Mouse (Mus musculus) small intestine, adult 2 months (tissue): ENCODE data around the gene Slc13a3.

Experiments
- CTCF ChIP-seq: fragments of 200-500 bp; IDR thresholded peaks from 2 replicates; pipeline ENCODE4 v1.5.1; 2012; ENCODE audit warnings: low read depth, mild to moderate bottlenecking, control low read depth, inconsistent platforms, low read length, moderate library complexity, mixed read lengths; ENCODE audit not compliant: insufficient replicate concordance, insufficient read length; ENCODE audit errors: extremely low read depth
- POLR2A ChIP-seq: fragments of 200-500 bp; IDR thresholded peaks from 2 replicates; pipeline ENCODE4 v1.6.1; 2012; ENCODE audit warnings: low read depth, mild to moderate bottlenecking, control low read depth, inconsistent platforms, low read length, moderate library complexity

DNA sequence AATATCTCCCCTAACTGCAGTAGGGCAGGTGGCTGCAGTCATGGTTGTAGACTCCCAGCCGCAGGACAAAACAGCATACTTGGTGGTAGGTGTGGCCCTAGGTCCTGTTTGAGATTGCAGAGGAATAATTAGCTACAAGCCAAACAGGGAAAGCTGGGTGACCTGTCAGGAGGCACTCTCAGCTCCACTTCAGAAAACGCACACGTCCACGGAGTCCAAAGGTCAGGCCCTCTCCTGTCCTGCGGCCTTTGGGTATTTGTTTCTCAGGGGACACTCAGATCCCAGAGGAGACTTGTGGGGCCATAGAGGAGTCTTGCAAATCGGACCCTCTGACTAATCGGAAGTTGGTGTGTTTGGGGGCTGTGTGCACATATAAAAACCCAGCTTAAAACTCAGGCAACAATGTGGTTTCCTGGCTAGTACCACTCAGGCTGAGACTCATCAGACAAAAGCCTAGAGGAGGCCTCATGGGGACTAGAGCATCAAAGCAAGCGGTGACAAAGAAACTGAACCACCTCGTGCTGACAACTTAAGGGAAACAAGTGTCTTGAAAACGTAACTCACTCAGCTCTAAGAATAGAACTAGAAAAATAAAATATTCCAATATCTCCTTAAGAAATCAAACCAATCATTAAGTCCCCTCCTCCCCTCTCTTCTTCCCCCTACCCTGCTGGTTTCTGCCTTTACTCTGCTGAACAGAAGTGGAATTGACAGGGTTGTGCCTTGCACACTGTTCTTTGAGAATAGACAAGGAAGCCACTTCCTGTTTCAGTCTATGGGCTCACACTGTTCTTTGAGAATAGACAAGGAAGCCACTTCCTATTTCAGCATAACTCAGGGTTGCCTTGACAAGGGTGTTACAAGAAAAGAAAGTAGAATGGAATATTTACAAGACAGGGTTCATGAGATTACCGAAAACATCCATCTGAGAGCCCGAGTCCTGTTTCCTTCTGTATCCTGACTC lies 20.0 kb downstream of the Slc13a3 start:
- TF ChIP-seq CTCF (no peak), POLR2A (no peak)
